Mouse (Mus musculus) heart, postnatal 0 days (tissue): ENCODE measurements around the gene Frem3.

Source experiments
- CTCF ChIP-seq: IDR thresholded peaks from 2 replicates; pipeline ENCODE4 v1.5.1; 2016; ENCODE audit warnings: antibody characterized with exemption, control low read depth, low read depth
- EP300 ChIP-seq: IDR thresholded peaks from 2 replicates; pipeline ENCODE4 v1.6.1; 2016; ENCODE audit warnings: antibody characterized with exemption, low read depth

- no peak for TF ChIP-seq CTCF
- no peak for TF ChIP-seq EP300
Observed at GRCm38 (mm10) chr8:80567471-80567870, 43.4 kb upstream of the Frem3 start.
